Mouse (Mus musculus): Measurements from ENCODE around the gene Poldip2. TPM values are rescaled to one million over a fixed set of nuclear protein-coding genes. Genes with fewer than 3 reads are reported as not detected.

The Poldip2 gene
- 36.3 TPM for total RNA-seq (2023)

DNA sequence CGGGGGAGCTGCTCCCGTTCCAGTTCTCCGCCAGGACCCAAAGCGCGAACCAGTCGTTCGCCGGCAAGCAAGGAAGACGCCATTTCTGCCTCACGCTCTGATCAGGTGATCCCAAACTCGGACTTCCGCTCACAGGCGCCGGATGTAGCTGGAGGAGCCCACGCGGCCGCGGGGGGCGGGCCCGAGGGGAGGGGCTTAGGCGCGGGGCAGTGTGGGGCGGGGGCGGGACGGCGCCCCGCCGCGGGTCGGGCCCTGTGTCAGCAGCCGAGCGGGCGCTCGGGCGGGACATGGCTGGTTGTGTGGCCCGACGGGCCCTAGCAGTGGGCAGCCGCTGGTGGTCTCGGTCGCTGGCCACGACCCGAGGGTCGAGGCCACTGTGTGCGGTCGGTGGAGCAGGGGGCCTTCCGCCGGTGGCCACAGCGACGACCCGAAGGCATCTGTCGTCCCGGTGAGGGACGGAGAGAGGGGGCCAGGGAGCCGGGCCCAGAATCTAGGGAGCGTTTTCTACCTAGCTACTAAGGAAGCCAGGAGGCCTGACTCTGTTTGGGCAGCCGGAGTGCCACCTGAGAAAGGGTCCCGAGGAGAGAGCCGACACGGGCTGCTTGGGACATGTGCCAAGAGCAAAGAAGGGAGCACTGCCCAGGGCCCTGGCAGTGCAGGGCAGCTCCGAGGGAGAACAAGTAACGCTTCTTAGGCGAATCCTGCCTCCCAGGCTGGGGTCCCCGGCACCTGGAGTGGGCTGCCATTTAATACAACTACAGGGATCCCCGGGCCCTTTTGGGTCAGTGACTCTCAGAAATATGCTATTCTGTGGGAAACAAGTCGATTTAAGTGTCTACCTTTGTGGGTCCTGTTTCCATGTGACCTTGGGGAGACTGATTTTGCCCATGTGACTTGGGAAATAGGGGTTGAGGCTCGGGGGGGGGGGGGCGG, at the start of gene Poldip2, which contains the start of gene Tmem199:
Gene Poldip2, plus strand, starts transcription at position 169 of the 933 bp plus-strand sequence.
Gene Tmem199, minus strand, starts transcription at position 148 of the 933 bp plus-strand sequence.

DNA sequence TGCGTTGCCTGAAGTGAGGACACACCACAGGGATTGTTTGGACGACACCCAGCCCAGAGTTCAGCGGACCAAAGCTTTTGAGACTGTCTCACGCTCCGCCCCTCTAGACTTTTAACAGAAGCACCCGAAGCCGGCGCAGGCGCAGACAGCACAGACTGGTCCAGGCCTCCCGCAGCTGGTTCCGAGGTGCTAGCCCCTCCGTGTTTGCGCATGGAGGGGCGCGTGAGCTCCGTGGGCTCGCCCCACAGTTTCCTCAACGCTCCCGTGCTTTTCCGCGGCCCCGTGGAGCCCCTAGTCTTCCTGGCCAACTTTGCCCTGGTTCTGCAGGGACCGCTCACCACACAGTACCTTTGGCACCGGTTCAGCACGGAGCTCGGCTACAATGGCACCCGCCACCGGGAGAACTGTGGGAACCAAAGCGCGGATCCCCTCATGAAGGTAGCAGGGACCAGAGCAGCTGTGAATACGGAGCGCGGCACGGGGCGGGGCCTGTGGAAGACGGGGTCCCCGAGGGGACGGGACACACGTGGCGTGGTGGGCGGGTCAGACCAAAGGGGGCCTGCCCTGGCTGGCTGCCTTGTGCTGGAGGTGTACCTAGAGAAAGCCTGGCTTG, 46.3 kb upstream of the Poldip2 start, which contains the start of gene Slc46a1:
Gene Slc46a1, plus strand, starts transcription at position 130 of the 613 bp plus-strand sequence.

GRCm38 (mm10) chr11:78497544-78498522, 14.2 kb upstream of the Poldip2 start, which contains the start of gene Sarm1:
TSS of gene Sarm1 (minus strand) at chr11:78497754.

DNA sequence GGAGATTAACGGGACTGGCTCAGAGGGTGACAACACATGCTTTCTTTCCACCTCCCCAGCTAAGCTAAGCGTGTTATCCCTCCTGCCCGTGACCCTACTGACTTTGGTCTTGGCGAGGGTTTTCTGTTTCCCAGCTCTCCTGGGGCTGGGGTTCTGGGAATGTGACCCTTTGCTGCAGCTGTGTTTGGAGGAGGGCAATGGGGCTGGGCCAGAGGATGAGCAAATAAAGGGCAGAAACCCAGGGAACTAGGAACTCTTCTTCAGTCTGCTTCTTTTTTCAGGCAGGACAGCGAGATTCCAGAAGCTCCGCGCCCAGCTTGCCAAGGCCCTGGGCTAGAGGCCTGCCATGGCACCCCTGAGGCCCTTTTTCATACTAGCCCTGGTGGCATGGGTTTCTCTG, 13.0 kb upstream of the Poldip2 start, which contains the start of gene Vtn:
Gene Vtn, plus strand, starts transcription at position 88 of the 400 bp plus-strand sequence.

GRCm38 (mm10) chr11:78502909-78503650, 8.9 kb upstream of the Poldip2 start, which contains the start of gene Sebox:
TSS of gene Sebox (plus strand) at chr11:78503447.

GRCm38 (mm10) chr11:78536080-78536689, 24.2 kb downstream of the Poldip2 start, which contains the start of the genes Tnfaip1 and Ift20:
TSS of gene Tnfaip1 (minus strand) at chr11:78536332.
TSS of gene Ift20 (plus strand) at chr11:78536361.

GRCm38 (mm10) chr11:78550168-78551058, 38.4 kb downstream of the Poldip2 start, which contains the start of gene Tmem97:
TSS of gene Tmem97 (minus strand) at chr11:78550777.

Other genes starting within 250 kb of the Poldip2 start
- gene BC030499, start 221.4 kb upstream of the Poldip2 start, total RNA-seq (2023) = 1.7 TPM
- 1.7 TPM for gene Spag5, start 210.7 kb upstream of the Poldip2 start, total RNA-seq (2023)
- 38.4 TPM for gene Aldoc, start 189.2 kb upstream of the Poldip2 start, total RNA-seq (2023)
- gene Pigs, start 183.8 kb upstream of the Poldip2 start, total RNA-seq (2023) = 49.7 TPM
- 15.1 TPM for gene Unc119, start 168.7 kb upstream of the Poldip2 start, total RNA-seq (2023)
- not detected for gene Foxn1, start 125.6 kb upstream of the Poldip2 start, total RNA-seq (2023)
- not detected for gene Slc13a2, start 90.0 kb upstream of the Poldip2 start, total RNA-seq (2023)
- 1.5 TPM for gene Slc46a1, start 46.5 kb upstream of the Poldip2 start, total RNA-seq (2023)
- gene Sarm1, start 14.4 kb upstream of the Poldip2 start, total RNA-seq (2023) = 3.5 TPM
- not detected for gene Vtn, start 13.1 kb upstream of the Poldip2 start, total RNA-seq (2023)
- gene Sebox, start 8.7 kb upstream of the Poldip2 start, total RNA-seq (2023) = not detected
- gene Tmem199, start within 50 bp of the Poldip2 start, total RNA-seq (2023) = 22.1 TPM
- 14.5 TPM for gene Tnfaip1, start 24.1 kb downstream of the Poldip2 start, total RNA-seq (2023)
- 38.8 TPM for gene Ift20, start 24.2 kb downstream of the Poldip2 start, total RNA-seq (2023)
- 6.9 TPM for gene Tmem97, start 38.6 kb downstream of the Poldip2 start, total RNA-seq (2023)
- gene Nlk, start 185.2 kb downstream of the Poldip2 start, total RNA-seq (2023) = 78.6 TPM
- 21.3 TPM for gene Ccnq, start 239.5 kb downstream of the Poldip2 start, total RNA-seq (2023)